Mouse (Mus musculus) embryonic facial prominence, embryonic 11.5 days (tissue): ENCODE data around the gene Babam2. TPM values are rescaled to one million over a fixed set of nuclear protein-coding genes. Genes with fewer than 3 reads are reported as not detected.
"Not testable (repeated sequence)": the region's sequence is repeated elsewhere in the genome, so short reads cannot be mapped to it uniquely, and the experiment has no call there.

ENCODE experiments used
- ATAC-seq: fragments of 200-750 bp; cut with Nextera tagmentation; replicated peaks from 2 replicates; pipeline ENCODE4 v1.8.0; 2017; ENCODE audit warnings: low read depth; ENCODE audit not compliant: insufficient number of reproducible peaks, low FRiP score, low TSS enrichment
- DNase-seq: peaks from one replicate; pipeline ENCODE4 v3.0.0-alpha.2; 2015; ENCODE audit warnings: low spot score
- H3K27ac ChIP-seq: fragments of 300-500 bp; sonication (generic); replicated peaks from 2 replicates; pipeline ENCODE4 v1.5.1; 2014; ENCODE audit warnings: mild to moderate bottlenecking, low read depth, low read length, control low read depth
- H3K27me3 ChIP-seq: fragments of 300-500 bp; sonication (generic); 2 replicates; pipeline ENCODE4 v1.6.1; 2014; ENCODE audit warnings: mild to moderate bottlenecking, low read length, moderate library complexity, mixed read lengths; ENCODE audit not compliant: control insufficient read depth, insufficient read depth
- H3K36me3 ChIP-seq: fragments of 300-500 bp; sonication (generic); replicated peaks from 2 replicates; pipeline ENCODE4 v1.6.1; 2014; ENCODE audit warnings: low read depth, mild to moderate bottlenecking, low read length, moderate library complexity, mixed read lengths; ENCODE audit not compliant: control insufficient read depth, insufficient read depth
- H3K4me1 ChIP-seq: fragments of 300-500 bp; sonication (generic); 2 replicates; pipeline ENCODE4 v1.6.1; 2014; ENCODE audit warnings: low read length, mixed read lengths; ENCODE audit not compliant: control insufficient read depth, insufficient read depth
- H3K4me2 ChIP-seq: fragments of 300-500 bp; sonication (generic); 2 replicates; pipeline ENCODE4 v1.6.1; 2014; ENCODE audit warnings: low read depth, mild to moderate bottlenecking, control low read depth, low read length, moderate library complexity
- H3K4me3 ChIP-seq: fragments of 300-500 bp; sonication (generic); 2 replicates; pipeline ENCODE4 v1.5.1; 2014; ENCODE audit warnings: low read depth, low read length, control low read depth
- H3K9ac ChIP-seq: fragments of 300-500 bp; sonication (generic); replicated peaks from 2 replicates; pipeline ENCODE4 v1.6.1; 2014; ENCODE audit warnings: mild to moderate bottlenecking, control low read depth, low read length
- H3K9me3 ChIP-seq: fragments of 300-500 bp; sonication (generic); replicated peaks from 2 replicates; pipeline ENCODE4 v1.6.1; 2016; ENCODE audit warnings: mild to moderate bottlenecking, low read length, inconsistent platforms, mixed read lengths; ENCODE audit not compliant: control insufficient read depth
- WGBS: fragments of 180-500 bp; shearing (Covaris S2); extraction: QIAGEN DNeasy Blood & Tissue Kit; methylation state at CpG from one replicate; pipeline ENCODE4 v1.1.7; 2014; 5-methylcytosine and 5-hydroxymethylcytosine counted together
- polyA plus RNA-seq: library from polyadenylated mRNA; unstranded; fragments of >200 nt; fragmentation: Nextera tagmentation; extraction: Ambion mirVana; gene quantifications from 2 replicates; pipeline ENCODE4 v1.2.1, GENCODE M21; 2014

Gene Babam2
- polyA plus RNA-seq, 1 experiment from 2014 or later, result 38.8 TPM

DNA sequence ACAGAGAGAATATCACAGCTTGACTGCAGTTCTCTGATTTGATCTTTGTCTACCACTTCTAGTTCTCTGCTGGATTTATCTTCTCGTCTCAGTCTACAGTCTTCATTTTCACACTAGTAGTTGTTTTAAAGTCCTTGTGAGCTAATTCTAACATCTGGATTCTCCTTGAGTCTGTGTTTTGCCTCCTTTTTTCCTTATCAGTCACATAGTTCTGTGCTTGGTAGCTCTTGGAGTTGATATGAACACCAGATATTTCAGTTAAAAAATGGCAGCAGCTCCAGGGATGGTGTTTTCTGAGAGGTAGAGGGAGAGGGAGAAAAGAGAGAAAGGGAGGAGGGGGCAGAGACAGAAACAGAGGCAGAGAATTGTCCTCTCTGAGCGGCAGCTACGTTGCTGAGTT lies 97.9 kb downstream of the Babam2 start:
- no peaks in the 10 kb centered on the region for H3K36me3 ChIP-seq
- no peaks in the 10 kb centered on the region for H3K9me3 ChIP-seq
- WGBS, result 83% methylated on average over 3 of the region's 3 CpGs
- no peak for DNase-seq
- H3K9ac ChIP-seq, result no peak overlapping the region
- no peak for ATAC-seq
- no peak overlapping the region for H3K27ac ChIP-seq
- H3K4me1 ChIP-seq, result no peaks in the 10 kb centered on the region
- no peak overlapping the region for H3K4me3 ChIP-seq
- H3K27me3 ChIP-seq, result no peaks in the 10 kb centered on the region
- no peak overlapping the region for H3K4me2 ChIP-seq

DNA sequence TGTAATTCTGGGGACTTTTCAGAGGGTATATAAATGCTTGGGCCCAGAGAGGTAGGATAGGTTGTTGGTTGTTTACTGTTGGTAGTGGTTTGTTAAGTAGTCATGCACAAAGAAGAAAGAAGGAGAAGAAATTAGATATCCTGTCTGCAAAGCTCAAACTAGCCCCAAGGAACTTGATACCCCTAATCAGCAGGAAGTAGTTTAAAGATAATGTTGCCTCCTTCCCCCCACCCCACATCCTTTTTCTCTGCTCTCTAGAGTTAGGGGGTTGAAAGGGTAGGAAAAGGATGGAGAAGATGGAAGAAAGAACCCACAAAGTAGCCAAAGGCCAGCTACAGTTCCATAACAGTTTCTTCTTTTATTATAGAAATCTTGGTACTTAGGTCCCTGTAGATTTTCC lies 99.5 kb downstream of the Babam2 start:
- H3K27me3 ChIP-seq, result no peaks in the 10 kb centered on the region
- no peaks in the 10 kb centered on the region for H3K36me3 ChIP-seq
- no peak overlapping the region for H3K4me3 ChIP-seq
- no peak for DNase-seq
- ATAC-seq, result no peak
- H3K4me2 ChIP-seq, result no peak overlapping the region
- H3K27ac ChIP-seq, result no peak overlapping the region
- no peaks in the 10 kb centered on the region for H3K4me1 ChIP-seq
- no peaks in the 10 kb centered on the region for H3K9me3 ChIP-seq
- no peak overlapping the region for H3K9ac ChIP-seq

DNA sequence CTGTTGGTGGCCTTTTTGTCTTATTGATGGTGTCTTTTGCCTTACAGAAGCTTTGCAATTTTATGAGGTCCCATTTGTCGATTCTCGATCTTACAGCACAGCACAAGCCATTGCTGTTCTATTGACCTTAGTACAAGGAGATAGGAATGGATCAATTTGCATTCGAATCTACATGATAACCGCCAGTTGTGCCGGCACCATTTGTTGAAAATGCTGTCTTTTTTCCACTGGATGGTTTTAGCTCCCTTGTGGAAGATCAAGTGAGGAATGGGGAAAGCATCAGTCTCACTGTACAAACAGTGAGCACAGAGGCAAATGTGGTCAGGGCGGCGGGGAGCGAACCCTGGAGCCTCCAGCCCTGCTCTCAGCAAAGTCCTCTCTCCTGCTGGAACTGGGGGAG lies 106.7 kb downstream of the Babam2 start:
- not testable (repeated sequence) for H3K27ac ChIP-seq, H3K4me3 ChIP-seq, ATAC-seq, H3K9ac ChIP-seq, DNase-seq, H3K27me3 ChIP-seq, H3K4me1 ChIP-seq, H3K4me2 ChIP-seq, H3K36me3 ChIP-seq, H3K9me3 ChIP-seq
- WGBS, result 89% methylated on average over 8 of the region's 8 CpGs

DNA sequence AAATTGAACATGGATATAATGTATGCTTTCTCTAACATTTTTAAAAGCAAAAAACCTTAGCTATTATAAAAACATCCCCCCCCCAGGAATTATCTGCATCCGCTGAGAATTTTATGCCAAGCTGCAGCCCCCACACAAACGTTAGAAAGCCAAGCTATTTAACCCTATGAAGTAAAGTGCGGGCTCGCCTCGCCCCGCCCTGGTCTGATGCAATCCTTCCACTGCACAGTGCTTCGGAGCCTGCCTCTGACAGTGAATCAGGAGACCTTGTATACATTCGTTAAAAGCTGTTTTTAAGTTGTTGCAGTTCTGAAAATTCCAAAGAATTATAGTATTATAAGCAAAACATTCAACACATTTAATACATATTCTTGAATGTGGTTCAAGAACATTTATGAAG lies 107.3 kb downstream of the Babam2 start:
- Histone ChIP-seq H3K4me1 (no peaks in the 10 kb centered on the region), H3K27me3 (no peaks in the 10 kb centered on the region), H3K27ac (no peak overlapping the region), H3K4me3 (no peak overlapping the region), H3K9me3 (no peaks in the 10 kb centered on the region), H3K9ac (no peak overlapping the region), H3K4me2 (no peak overlapping the region), H3K36me3 (no peaks in the 10 kb centered on the region)
- DNase-seq (no peak), ATAC-seq (no peak)
- 58% methylated on average over 8 of the region's 8 CpGs for WGBS

DNA sequence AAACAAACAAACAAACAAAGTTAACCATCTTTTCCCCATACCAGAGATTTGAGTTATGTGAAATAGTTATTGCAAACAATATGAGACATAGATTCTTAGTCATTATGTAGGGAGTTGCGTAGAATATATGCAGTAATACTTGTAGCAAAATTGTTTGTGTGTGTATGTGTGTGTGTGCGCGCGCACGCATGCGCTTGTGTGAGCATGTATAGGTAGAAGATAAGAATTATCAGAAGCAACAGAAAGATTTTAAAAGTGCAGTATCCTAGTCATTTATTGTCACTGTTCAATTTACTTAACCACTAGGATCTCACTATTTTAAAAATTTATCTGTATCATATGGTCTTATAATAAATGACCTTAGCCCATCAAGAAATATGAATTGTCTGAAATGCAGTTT lies 109.8 kb downstream of the Babam2 start:
- Histone ChIP-seq H3K27me3 (no peaks in the 10 kb centered on the region), H3K27ac (no peak overlapping the region), H3K9ac (no peak overlapping the region), H3K4me1 (no peaks in the 10 kb centered on the region), H3K4me2 (no peak overlapping the region), H3K9me3 (no peaks in the 10 kb centered on the region), H3K36me3 (no peaks in the 10 kb centered on the region), H3K4me3 (no peak overlapping the region)
- WGBS, result 97% methylated on average over 6 of the region's 6 CpGs
- no peak for DNase-seq
- ATAC-seq, result no peak

DNA sequence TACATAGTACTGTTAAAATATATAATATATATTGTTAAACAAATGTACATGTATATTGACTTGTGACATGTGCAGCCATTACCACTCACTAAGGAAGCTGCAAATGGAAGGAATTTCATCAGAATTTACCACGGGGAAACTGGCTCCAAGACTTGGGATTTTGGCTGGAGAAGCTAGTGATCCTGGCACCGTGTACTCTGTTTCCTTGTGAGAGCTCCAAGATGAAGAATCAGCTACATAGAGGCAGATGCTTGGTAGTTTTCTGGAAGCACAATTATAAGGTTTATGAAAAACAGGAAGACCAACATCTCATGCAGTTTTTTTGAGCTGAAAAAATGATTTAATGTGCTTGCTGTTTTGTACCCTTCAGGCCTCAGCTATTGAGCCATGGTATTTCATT lies 110.8 kb downstream of the Babam2 start:
- Histone ChIP-seq H3K4me2 (no peak overlapping the region), H3K36me3 (no peaks in the 10 kb centered on the region), H3K27me3 (no peaks in the 10 kb centered on the region), H3K4me1 (no peaks in the 10 kb centered on the region), H3K9me3 (no peaks in the 10 kb centered on the region), H3K27ac (no peak overlapping the region), H3K9ac (no peak overlapping the region), H3K4me3 (no peak overlapping the region)
- no peak for ATAC-seq
- 80% methylated on average over 2 of the region's 2 CpGs for WGBS
- DNase-seq, result no peak

DNA sequence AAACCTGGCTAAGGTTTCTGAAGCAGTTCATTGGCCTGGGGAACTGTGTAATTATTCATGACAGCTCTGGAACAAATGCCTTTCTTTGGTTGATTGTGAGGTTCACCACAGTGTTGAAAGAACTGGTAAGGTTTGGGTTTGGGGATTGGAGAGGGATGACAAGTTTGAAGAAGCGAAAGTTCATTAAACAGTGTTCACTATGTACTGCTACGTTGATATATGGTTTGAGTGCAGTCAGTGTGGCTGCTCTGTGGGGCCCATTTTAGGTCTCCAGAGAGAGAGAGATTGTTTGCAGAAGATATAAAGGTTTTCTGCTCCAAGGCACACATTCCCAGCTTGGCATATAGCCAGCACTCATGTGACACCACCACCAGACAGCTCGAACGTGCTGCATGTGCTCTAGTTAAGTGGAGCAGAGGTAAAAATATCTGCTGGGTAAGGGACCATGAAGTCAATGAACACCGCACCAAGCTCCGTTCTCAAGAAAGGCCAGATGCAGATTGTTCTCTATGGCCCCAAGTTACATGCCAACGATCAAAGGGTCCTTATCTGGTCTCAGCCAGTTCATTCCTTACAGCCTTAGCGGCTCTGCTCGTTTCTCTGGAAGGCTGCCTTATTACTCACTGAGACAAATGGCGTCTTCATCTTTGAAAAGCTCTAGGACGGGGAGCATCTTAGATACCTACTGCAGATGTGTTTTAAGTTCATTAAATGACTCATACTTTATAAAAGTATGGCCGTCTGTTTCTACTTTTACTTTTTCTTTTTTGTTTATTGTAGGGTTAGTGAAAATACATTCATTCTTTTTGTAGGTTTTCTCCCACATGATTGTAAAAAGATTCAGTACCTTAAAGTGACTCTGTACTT lies 113.5 kb downstream of the Babam2 start:
- Histone ChIP-seq H3K36me3 (no peaks in the 10 kb centered on the region), H3K9ac (no peak overlapping the region), H3K27me3 (no peaks in the 10 kb centered on the region), H3K27ac (no peak overlapping the region), H3K4me3 (no peak overlapping the region), H3K4me2 (no peak overlapping the region), H3K4me1 (no peaks in the 10 kb centered on the region), H3K9me3 (no peaks in the 10 kb centered on the region)
- ATAC-seq, result no peak
- no peak for DNase-seq
- 76% methylated on average over 12 of the region's 12 CpGs for WGBS

DNA sequence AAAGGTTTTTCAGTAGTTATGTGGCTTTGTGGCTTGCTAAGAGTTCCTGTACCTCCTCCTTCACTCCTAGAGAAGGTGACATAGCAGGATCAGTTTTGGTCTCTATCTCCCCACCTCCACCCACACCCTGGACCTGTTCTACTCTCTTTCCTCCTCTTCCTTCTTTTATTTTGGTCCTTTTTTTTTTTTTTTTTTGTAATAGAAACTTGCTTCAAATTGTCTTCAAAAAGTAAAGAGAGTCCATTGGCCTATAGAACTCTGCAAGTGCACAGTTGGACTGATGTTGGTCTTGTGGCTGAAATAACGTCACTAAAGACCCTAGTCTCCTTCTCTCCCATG lies 114.1 kb downstream of the Babam2 start:
- 74% methylated on average over 1 of the region's 1 CpGs for WGBS
- no peak for ATAC-seq
- no peaks in the 10 kb centered on the region for H3K9me3 ChIP-seq

More for the DNA sequence above, 114.1 kb downstream of the Babam2 start:
- H3K27ac ChIP-seq, result no peak overlapping the region
- H3K9ac ChIP-seq, result no peak overlapping the region
- H3K36me3 ChIP-seq, result no peaks in the 10 kb centered on the region
- H3K4me3 ChIP-seq, result no peak overlapping the region
- no peak for DNase-seq
- no peak overlapping the region for H3K4me2 ChIP-seq
- H3K27me3 ChIP-seq, result no peaks in the 10 kb centered on the region
- no peaks in the 10 kb centered on the region for H3K4me1 ChIP-seq
